Mouse (Mus musculus) testis, adult 2 months (tissue): ENCODE measurements around the gene Kiss1r.

Experiments used
- CTCF ChIP-seq: fragments of 200-500 bp; IDR thresholded peaks from 2 replicates; pipeline ENCODE4 v1.5.1; 2012; ENCODE audit warnings: low read depth, mild to moderate bottlenecking, inconsistent platforms, low read length, moderate library complexity; ENCODE audit not compliant: control insufficient read depth, insufficient read depth, insufficient replicate concordance
- POLR2A ChIP-seq: fragments of 200-500 bp; IDR thresholded peaks from 2 replicates; pipeline ENCODE4 v1.6.1; 2012; ENCODE audit warnings: low read depth, mild to moderate bottlenecking, inconsistent platforms, low read length, moderate library complexity; ENCODE audit not compliant: control insufficient read depth

- TF ChIP-seq POLR2A (no peak), CTCF (no peak)
Measured at GRCm38 (mm10) chr10:79919251-79919849, 2.6 kb downstream of the Kiss1r start.
